Mouse (Mus musculus): ENCODE measurements around the gene Rnf43.

GRCm38 (mm10) chr11:87715999-87716398 is 53.5 kb downstream of the Rnf43 start:
- TF ChIP-seq GATA1 (IDR thresholded peaks at IDR 0.05; ENCODE audit: low read length) = no peak
- no peak for TF ChIP-seq TAL1 (IDR thresholded peaks at IDR 0.05; ENCODE audit: low read length)
